Mouse (Mus musculus) embryonic facial prominence, embryonic 15.5 days (tissue): ENCODE data around the gene Sec61b. TPM values are rescaled to one million over a fixed set of nuclear protein-coding genes. Genes with fewer than 3 reads are reported as not detected.
A peak's percentile ranks its signal among the peaks of the same experiment; 100 is the strongest.

Experiments
- ATAC-seq: fragments of 200-750 bp; cut with Nextera tagmentation; 2 replicates; pipeline ENCODE4 v1.8.0; 2017; ENCODE audit warnings: low read depth, moderate TSS enrichment; ENCODE audit not compliant: insufficient number of reproducible peaks, low FRiP score, low TSS enrichment
- H3K27ac ChIP-seq: fragments of 300-500 bp; sonication (generic); replicated peaks from 2 replicates; pipeline ENCODE4 v1.5.1; 2015; ENCODE audit warnings: mild to moderate bottlenecking, inconsistent platforms
- H3K27me3 ChIP-seq: fragments of 300-500 bp; sonication (generic); 2 replicates; pipeline ENCODE4 v1.6.1; 2015; ENCODE audit warnings: inconsistent platforms
- H3K36me3 ChIP-seq: fragments of 300-500 bp; sonication (generic); 2 replicates; pipeline ENCODE4 v1.6.1; 2015; ENCODE audit warnings: mild to moderate bottlenecking, inconsistent platforms
- H3K4me1 ChIP-seq: fragments of 300-500 bp; sonication (generic); 2 replicates; pipeline ENCODE4 v1.6.1; 2015; ENCODE audit warnings: inconsistent platforms
- H3K4me2 ChIP-seq: fragments of 300-500 bp; sonication (generic); replicated peaks from 2 replicates; pipeline ENCODE4 v1.6.1; 2015; ENCODE audit warnings: mild to moderate bottlenecking, inconsistent platforms
- H3K4me3 ChIP-seq: fragments of 300-500 bp; sonication (generic); replicated peaks from 2 replicates; pipeline ENCODE4 v1.5.1; 2015; ENCODE audit warnings: mild to moderate bottlenecking, inconsistent platforms
- H3K9ac ChIP-seq: fragments of 300-500 bp; sonication (generic); 2 replicates; pipeline ENCODE4 v1.6.1; 2015; ENCODE audit warnings: inconsistent platforms
- H3K9me3 ChIP-seq: fragments of 300-500 bp; sonication (generic); replicated peaks from 2 replicates; pipeline ENCODE4 v1.6.1; 2016; ENCODE audit warnings: inconsistent platforms
- WGBS: fragments of 180-500 bp; shearing (Covaris S2); methylation state at CpG from one replicate; pipeline ENCODE4 v1.1.7; 2015; 5-methylcytosine and 5-hydroxymethylcytosine counted together
- polyA plus RNA-seq: library from polyadenylated mRNA; unstranded; fragments of >200 nt; fragmentation: Nextera tagmentation; extraction: Ambion mirVana; gene quantifications from 2 replicates; pipeline ENCODE4 v1.2.1, GENCODE M21; 2015

The Sec61b gene
- 398 and 413 TPM in 2 replicates for polyA plus RNA-seq

- peaks cover 20% of the 10 kb centered on the region for H3K4me1 ChIP-seq
- peak; percentile 96 for ATAC-seq
- H3K9me3 ChIP-seq, result peaks cover 7% of the 10 kb centered on the region; the same call in 1 of the 2 replicates
- H3K4me2 ChIP-seq, result peak within 1 kb of the TSS; percentile 58
- no peaks in the 10 kb centered on the region for H3K27me3 ChIP-seq
- peak within 1 kb of the TSS; percentile 95 for H3K27ac ChIP-seq
- WGBS, result under 1% methylated on average over 58 of the region's 58 CpGs
- H3K9ac ChIP-seq, result peak within 1 kb of the TSS; percentile 88
- H3K36me3 ChIP-seq, result peaks cover 61% of the 10 kb centered on the region
- H3K4me3 ChIP-seq, result peak within 1 kb of the TSS; percentile 62
Observed at GRCm38 (mm10) chr4:47473968-47474729, at the start of gene Sec61b, which contains the start of gene Alg2. Gene Sec61b (plus strand): TSS chr4:47474658. Gene Alg2 (minus strand): TSS chr4:47474333.

DNA sequence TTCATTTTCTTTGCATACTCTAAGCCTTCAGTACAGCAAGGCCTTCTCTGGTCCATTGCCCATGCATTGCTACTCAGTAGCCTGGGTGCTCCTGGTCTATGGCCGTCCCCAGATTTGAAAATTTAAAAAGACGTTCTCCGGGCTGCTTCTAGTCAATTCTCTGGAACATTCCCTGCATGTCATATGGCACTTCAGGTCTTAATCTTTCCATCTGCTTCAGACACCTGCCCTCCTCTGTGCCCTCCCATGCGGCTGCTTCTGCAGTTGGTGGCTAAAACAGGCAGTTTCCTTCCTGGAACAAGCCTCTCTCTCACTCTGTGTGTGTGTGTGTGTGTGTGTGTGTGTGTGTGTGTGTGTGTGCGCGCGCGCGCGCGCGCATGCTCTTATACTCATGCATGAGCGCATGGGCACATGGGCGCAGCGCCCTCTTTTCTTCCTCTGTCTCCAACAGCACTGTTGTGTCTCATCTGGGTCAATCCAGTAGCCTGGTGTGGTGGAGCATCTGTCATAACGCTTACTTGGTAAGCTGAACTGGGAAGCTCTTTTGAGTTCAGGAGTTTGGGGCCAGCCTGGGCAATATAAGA lies 49.1 kb upstream of the Sec61b start:
- no peak for ATAC-seq
- no peaks in the 10 kb centered on the region for H3K36me3 ChIP-seq
- H3K27me3 ChIP-seq, result no peaks in the 10 kb centered on the region
- H3K4me2 ChIP-seq, result no peak overlapping the region
- H3K27ac ChIP-seq, result no peak overlapping the region
- WGBS, result 90% methylated on average over 16 of the region's 16 CpGs
- no peaks in the 10 kb centered on the region for H3K9me3 ChIP-seq
- no peak overlapping the region for H3K4me3 ChIP-seq
- 0 out of 2 replicates have a peak, but pooled peaks cover under 1% of the 10 kb centered on the region for H3K4me1 ChIP-seq
- H3K9ac ChIP-seq, result no peak overlapping the region

GRCm38 (mm10) chr4:47427606-47428005 lies 46.9 kb upstream of the Sec61b start:
- H3K9ac ChIP-seq, result no peak overlapping the region
- H3K4me1 ChIP-seq, result no peaks in the 10 kb centered on the region
- no peaks in the 10 kb centered on the region for H3K27me3 ChIP-seq
- H3K4me3 ChIP-seq, result no peak overlapping the region
- 65% methylated on average over 3 of the region's 3 CpGs for WGBS
- H3K27ac ChIP-seq, result no peak overlapping the region
- H3K4me2 ChIP-seq, result no peak overlapping the region
- no peaks in the 10 kb centered on the region for H3K36me3 ChIP-seq
- ATAC-seq, result no peak
- H3K9me3 ChIP-seq, result no peaks in the 10 kb centered on the region

DNA sequence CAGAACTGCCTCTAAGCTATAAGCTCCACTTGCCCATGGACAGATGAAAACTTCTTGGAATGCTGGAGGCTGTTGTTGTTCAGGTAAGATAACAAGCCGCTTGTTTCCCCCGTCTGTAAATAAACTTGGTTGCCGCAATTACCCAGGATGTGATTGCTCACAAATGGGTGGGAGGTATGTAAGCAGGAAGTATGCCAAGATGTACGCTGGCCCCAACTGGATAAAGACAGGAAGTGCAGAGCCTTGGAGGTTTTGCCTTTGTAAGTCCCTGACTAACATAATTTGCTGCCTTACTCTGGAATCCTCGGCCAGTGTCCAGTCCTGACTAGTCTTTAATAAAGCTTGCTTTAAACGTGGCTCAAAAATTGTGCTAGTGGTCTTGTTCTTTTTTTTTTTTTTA lies 43.9 kb upstream of the Sec61b start:
- no peak overlapping the region for H3K4me2 ChIP-seq

DNA sequence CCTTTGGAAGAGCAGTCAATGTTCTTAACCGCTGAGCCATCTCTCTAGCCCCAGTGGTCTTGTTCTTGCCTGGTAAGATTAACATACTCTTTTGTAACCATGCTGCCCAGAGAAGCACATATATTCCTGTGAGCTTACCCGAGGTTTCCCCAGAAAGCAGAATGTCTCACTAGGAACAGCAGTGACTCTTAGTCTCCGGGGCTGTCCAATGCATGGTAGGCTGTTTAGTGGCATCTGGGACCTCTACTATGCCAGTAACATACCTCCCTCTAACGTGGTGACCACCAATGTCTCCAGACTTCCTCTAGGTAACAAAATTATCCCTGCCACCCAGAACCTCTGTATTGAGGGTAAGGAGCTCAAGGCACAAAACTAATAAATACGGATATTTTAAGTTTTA lies 43.4 kb upstream of the Sec61b start:
- no peaks in the 10 kb centered on the region for H3K4me1 ChIP-seq
- H3K27ac ChIP-seq, result no peak overlapping the region
- no peaks in the 10 kb centered on the region for H3K36me3 ChIP-seq
- no peaks in the 10 kb centered on the region for H3K9me3 ChIP-seq
- H3K27me3 ChIP-seq, result no peaks in the 10 kb centered on the region
- no peak for ATAC-seq
- H3K4me3 ChIP-seq, result no peak overlapping the region
- no peak overlapping the region for H3K9ac ChIP-seq
- no peak overlapping the region for H3K4me2 ChIP-seq
- 86% methylated on average over 5 of the region's 5 CpGs for WGBS

More for the DNA sequence above, 43.9 kb upstream of the Sec61b start:
- no peaks in the 10 kb centered on the region for H3K27me3 ChIP-seq
- no peak overlapping the region for H3K9ac ChIP-seq
- WGBS, result 50% methylated on average over 6 of the region's 6 CpGs
- no peak for ATAC-seq
- H3K36me3 ChIP-seq, result no peaks in the 10 kb centered on the region
- H3K9me3 ChIP-seq, result no peaks in the 10 kb centered on the region
- no peak overlapping the region for H3K4me3 ChIP-seq
- no peaks in the 10 kb centered on the region for H3K4me1 ChIP-seq
- no peak overlapping the region for H3K27ac ChIP-seq

GRCm38 (mm10) chr4:47432766-47433165 lies 41.7 kb upstream of the Sec61b start:
- no peak overlapping the region for H3K9ac ChIP-seq
- no peaks in the 10 kb centered on the region for H3K9me3 ChIP-seq
- no peak overlapping the region for H3K4me2 ChIP-seq
- ATAC-seq, result no peak
- peaks cover 8% of the 10 kb centered on the region; the same call in 1 of the 2 replicates for H3K4me1 ChIP-seq
- H3K4me3 ChIP-seq, result no peak overlapping the region
- WGBS, result 90% methylated on average over 7 of the region's 7 CpGs
- H3K27ac ChIP-seq, result no peak overlapping the region
- H3K27me3 ChIP-seq, result no peaks in the 10 kb centered on the region
- no peaks in the 10 kb centered on the region for H3K36me3 ChIP-seq

GRCm38 (mm10) chr4:47435131-47435530 lies 39.3 kb upstream of the Sec61b start:
- 73% methylated on average over 12 of the region's 12 CpGs for WGBS
- Histone ChIP-seq H3K9me3 (no peaks in the 10 kb centered on the region), H3K4me2 (no peak overlapping the region), H3K4me1 (peaks cover 12% of the 10 kb centered on the region), H3K27ac (no peak overlapping the region), H3K9ac (no peak overlapping the region), H3K36me3 (no peaks in the 10 kb centered on the region), H3K4me3 (no peak overlapping the region), H3K27me3 (no peaks in the 10 kb centered on the region)
- ATAC-seq, result no peak

GRCm38 (mm10) chr4:47435566-47436360 lies 38.7 kb upstream of the Sec61b start:
- H3K36me3 ChIP-seq, result no peaks in the 10 kb centered on the region
- no peak overlapping the region for H3K27ac ChIP-seq
- H3K4me2 ChIP-seq, result no peak overlapping the region
- peaks cover 12% of the 10 kb centered on the region for H3K4me1 ChIP-seq
- no peaks in the 10 kb centered on the region for H3K27me3 ChIP-seq
- ATAC-seq, result no peak
- no peak overlapping the region for H3K9ac ChIP-seq
- no peak overlapping the region for H3K4me3 ChIP-seq
- WGBS, result 77% methylated on average over 28 of the region's 28 CpGs
- no peaks in the 10 kb centered on the region for H3K9me3 ChIP-seq

DNA sequence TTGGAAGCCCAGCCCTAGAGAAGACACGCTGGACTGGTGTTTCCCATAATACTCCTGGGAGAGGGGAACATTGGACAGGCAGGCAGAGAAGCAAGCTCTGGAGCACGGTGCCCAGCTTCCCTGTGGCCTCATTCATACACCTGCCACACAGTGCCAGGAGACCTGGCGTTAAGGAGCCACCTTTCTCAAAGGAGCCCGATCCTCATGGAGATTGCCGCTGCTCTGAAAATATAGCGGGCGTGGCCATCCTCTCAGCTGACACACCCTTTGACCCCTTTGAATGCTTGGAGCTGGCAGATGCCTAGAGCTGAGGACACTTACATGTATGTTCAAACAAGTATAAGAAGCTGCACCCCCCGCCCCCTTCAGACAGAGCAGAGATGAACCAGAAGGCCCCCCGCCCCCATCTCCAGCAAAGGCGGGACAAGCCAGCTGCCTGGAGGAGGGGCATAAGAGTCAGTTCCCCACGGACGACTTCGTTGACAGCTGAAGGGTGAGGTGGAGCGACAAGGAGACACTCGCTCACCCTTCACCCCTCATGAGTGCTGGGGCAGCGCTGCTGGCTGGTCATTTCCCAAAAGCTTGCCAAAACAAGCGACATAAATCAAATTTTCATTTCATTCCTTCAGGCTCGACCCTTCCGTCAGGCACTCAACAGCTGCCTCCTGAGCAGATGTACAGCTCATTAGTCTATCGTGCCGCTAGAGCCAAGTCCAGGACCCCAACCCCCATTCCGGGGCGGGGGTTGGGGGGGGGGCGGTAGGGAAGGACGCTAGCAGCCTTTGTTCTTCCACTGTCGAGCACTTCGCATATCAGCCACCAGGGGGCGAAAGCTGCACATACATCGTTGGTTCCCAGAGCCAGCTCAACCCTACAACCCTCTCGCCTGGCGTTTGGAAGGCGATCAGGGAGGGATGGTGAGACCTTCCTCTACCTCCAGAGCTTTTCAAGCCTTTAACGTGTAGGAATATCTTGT lies 36.8 kb upstream of the Sec61b start:
- peak overlapping the region; percentile 61 for H3K4me3 ChIP-seq
- WGBS, result under 1% methylated on average over 33 of the region's 33 CpGs
- H3K9me3 ChIP-seq, result no peaks in the 10 kb centered on the region
- ATAC-seq, result peak; percentile 83
- H3K27ac ChIP-seq, result peak overlapping the region; percentile 77
- peak overlapping the region; percentile 95 for H3K4me2 ChIP-seq
- peak overlapping the region; percentile 59 for H3K9ac ChIP-seq
- H3K36me3 ChIP-seq, result no peaks in the 10 kb centered on the region
- H3K4me1 ChIP-seq, result peaks cover 12% of the 10 kb centered on the region
- no peaks in the 10 kb centered on the region for H3K27me3 ChIP-seq

DNA sequence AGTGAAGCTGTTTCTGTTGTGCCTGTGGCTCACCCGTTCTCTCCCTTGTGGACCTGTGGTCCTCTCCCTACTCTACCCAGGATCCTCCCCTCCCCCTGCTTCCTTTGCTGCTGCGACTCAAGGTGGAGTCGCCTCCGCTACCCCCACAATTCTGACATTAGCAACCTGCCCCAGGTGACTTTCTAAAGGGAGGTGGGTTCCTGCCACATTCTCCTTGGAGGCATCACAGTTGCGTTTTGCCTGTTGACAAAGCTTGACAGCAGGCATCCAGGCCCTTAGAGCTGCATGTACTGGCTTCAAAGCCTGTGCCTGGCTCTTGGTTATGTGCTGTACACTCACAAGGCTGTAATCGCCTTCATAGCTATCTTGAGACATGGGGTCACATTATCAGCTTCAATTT lies 35.5 kb upstream of the Sec61b start:
- Histone ChIP-seq H3K27ac (no peak overlapping the region), H3K4me3 (no peak overlapping the region), H3K9ac (no peak overlapping the region), H3K4me1 (peaks cover 12% of the 10 kb centered on the region), H3K27me3 (no peaks in the 10 kb centered on the region), H3K4me2 (no peak overlapping the region), H3K36me3 (no peaks in the 10 kb centered on the region), H3K9me3 (no peaks in the 10 kb centered on the region)
- 80% methylated on average over 6 of the region's 6 CpGs for WGBS
- ATAC-seq, result no peak
